Mouse (Mus musculus): ENCODE data around the gene Shkbp1.

DNA sequence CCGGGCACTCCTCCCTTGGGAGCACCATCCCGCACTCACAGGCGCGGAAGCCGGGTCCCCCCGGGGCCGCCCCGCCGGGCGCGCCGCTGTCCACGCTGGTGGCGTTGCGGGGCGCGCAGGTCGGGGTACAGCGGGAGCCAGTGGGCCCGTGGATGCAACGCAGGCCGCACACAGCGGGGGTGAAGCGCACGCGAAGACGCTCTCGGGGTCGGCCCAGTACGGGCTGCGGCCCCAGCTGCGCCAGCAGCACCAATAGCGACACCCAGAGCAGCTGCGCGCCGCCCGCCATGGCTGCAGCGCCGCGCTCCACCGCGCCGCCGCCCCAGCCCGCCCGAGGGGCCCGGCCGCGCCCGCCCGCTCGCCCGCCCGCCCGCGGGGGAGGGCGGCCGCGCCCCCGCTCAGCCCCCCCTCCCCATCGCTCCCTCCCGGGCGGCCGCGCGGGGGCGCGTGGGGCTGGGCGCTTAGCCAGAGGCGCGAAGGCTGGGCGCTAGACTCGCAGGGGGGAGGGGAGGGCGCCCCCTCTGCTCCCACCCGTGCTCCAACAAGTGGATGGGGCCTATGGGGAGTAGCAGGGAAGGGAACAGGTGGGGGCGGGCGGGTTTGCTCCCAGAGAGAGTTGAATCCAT, 22.4 kb downstream of the Shkbp1 start:
- TF ChIP-seq POLR2A (IDR thresholded peaks at IDR 0.05; ENCODE audit: low read depth, low read length): peak; percentile 48; the same call in 1 of the 2 replicates
- TF ChIP-seq CTCF (IDR thresholded peaks at IDR 0.05; ENCODE audit: borderline replicate concordance, insufficient read depth, low read length): no peak
